Mouse (Mus musculus) hindbrain, embryonic 12.5 days (tissue): ENCODE data around the gene Tgm5. TPM values are rescaled to one million over a fixed set of nuclear protein-coding genes. Genes with fewer than 3 reads are reported as not detected.
"Not testable (repeated sequence)": the region's sequence is repeated elsewhere in the genome, so short reads cannot be mapped to it uniquely, and the experiment has no call there.

Source experiments
- ATAC-seq: fragments of 200-750 bp; cut with Nextera tagmentation; 2 replicates; pipeline ENCODE4 v1.8.0; 2017; ENCODE audit warnings: moderate TSS enrichment; ENCODE audit not compliant: low FRiP score
- H3K27ac ChIP-seq: fragments of 300-500 bp; sonication (generic); 2 replicates; pipeline ENCODE4 v1.5.1; 2016; ENCODE audit warnings: mild to moderate bottlenecking
- H3K27me3 ChIP-seq: fragments of 300-500 bp; sonication (generic); 2 replicates; pipeline ENCODE4 v1.6.1; 2016; ENCODE audit warnings: mild to moderate bottlenecking
- H3K36me3 ChIP-seq: fragments of 300-500 bp; sonication (generic); 2 replicates; pipeline ENCODE4 v1.6.1; 2016; ENCODE audit warnings: mild to moderate bottlenecking
- H3K4me1 ChIP-seq: fragments of 300-500 bp; sonication (generic); 2 replicates; pipeline ENCODE4 v1.6.1; 2016
- H3K4me2 ChIP-seq: fragments of 300-500 bp; sonication (generic); replicated peaks from 2 replicates; pipeline ENCODE4 v1.6.1; 2016; ENCODE audit warnings: mild to moderate bottlenecking
- H3K4me3 ChIP-seq: fragments of 300-500 bp; sonication (generic); 2 replicates; pipeline ENCODE4 v1.5.1; 2016; ENCODE audit warnings: mild to moderate bottlenecking
- H3K9ac ChIP-seq: fragments of 300-500 bp; sonication (generic); 2 replicates; pipeline ENCODE4 v1.6.1; 2016; ENCODE audit warnings: mild to moderate bottlenecking, moderate library complexity
- H3K9me3 ChIP-seq: fragments of 300-500 bp; sonication (generic); replicated peaks from 2 replicates; pipeline ENCODE4 v1.6.1; 2016; ENCODE audit warnings: mild to moderate bottlenecking
- WGBS: fragments of 180-500 bp; shearing (Covaris S2); methylation state at CpG from one replicate; pipeline ENCODE4 v1.1.7; 2016; 5-methylcytosine and 5-hydroxymethylcytosine counted together
- polyA plus RNA-seq: library from polyadenylated mRNA; unstranded; fragments of >200 nt; fragmentation: Nextera tagmentation; extraction: Ambion mirVana; gene quantifications from 2 replicates; pipeline ENCODE4 v1.2.1, GENCODE M21; 2016

Tgm5 gene
- not detected in 2 replicates for polyA plus RNA-seq

GRCm38 (mm10) chr2:121085480-121086185 lies at the start of gene Tgm5:
Gene Tgm5, minus strand, starts transcription at chr2:121085841.
- no peaks in the 10 kb centered on the region for H3K36me3 ChIP-seq
- H3K27ac ChIP-seq: no peak within 1 kb of the TSS
- ATAC-seq: no peak
- no peaks in the 10 kb centered on the region for H3K27me3 ChIP-seq
- no peak within 1 kb of the TSS for H3K4me3 ChIP-seq
- no peaks in the 10 kb centered on the region for H3K9me3 ChIP-seq
- 52% methylated on average over 6 of the region's 6 CpGs for WGBS
- H3K4me1 ChIP-seq: no peaks in the 10 kb centered on the region
- H3K9ac ChIP-seq: no peak within 1 kb of the TSS
- H3K4me2 ChIP-seq: no peak within 1 kb of the TSS

GRCm38 (mm10) chr2:121132822-121133221 lies 47.2 kb upstream of the Tgm5 start:
- no peak overlapping the region for H3K27ac ChIP-seq
- H3K4me3 ChIP-seq: no peak overlapping the region
- no peaks in the 10 kb centered on the region for H3K4me1 ChIP-seq
- ATAC-seq: no peak
- no peak overlapping the region for H3K4me2 ChIP-seq
- H3K9ac ChIP-seq: no peak overlapping the region
- H3K9me3 ChIP-seq: no peaks in the 10 kb centered on the region
- 0 out of 2 replicates have a peak, but pooled peaks cover 4% of the 10 kb centered on the region for H3K36me3 ChIP-seq
- 84% methylated on average over 1 of the region's 1 CpGs for WGBS
- H3K27me3 ChIP-seq: no peaks in the 10 kb centered on the region

- H3K27me3 ChIP-seq: no peaks in the 10 kb centered on the region
- no peaks in the 10 kb centered on the region for H3K9me3 ChIP-seq
- H3K9ac ChIP-seq: no peak overlapping the region
- no peak overlapping the region for H3K4me2 ChIP-seq
- H3K4me3 ChIP-seq: no peak overlapping the region
- no peak overlapping the region for H3K27ac ChIP-seq
- H3K4me1 ChIP-seq: no peaks in the 10 kb centered on the region
- ATAC-seq: no peak
- no peaks in the 10 kb centered on the region for H3K36me3 ChIP-seq
- 71% methylated on average over 9 of the region's 9 CpGs for WGBS
These were observed 43.4 kb upstream of the Tgm5 start for GRCm38 (mm10) chr2:121128865-121129620.

- H3K9me3 ChIP-seq: no peaks in the 10 kb centered on the region
- H3K27me3 ChIP-seq: no peaks in the 10 kb centered on the region
- H3K4me3 ChIP-seq: no peak overlapping the region
- ATAC-seq: no peak
- H3K27ac ChIP-seq: no peak overlapping the region
- H3K36me3 ChIP-seq: no peaks in the 10 kb centered on the region
- WGBS: 89% methylated on average over 1 of the region's 1 CpGs
- H3K9ac ChIP-seq: no peak overlapping the region
- H3K4me1 ChIP-seq: no peaks in the 10 kb centered on the region
- H3K4me2 ChIP-seq: no peak overlapping the region
These were observed 41.9 kb upstream of the Tgm5 start for GRCm38 (mm10) chr2:121127536-121127935.

GRCm38 (mm10) chr2:121126302-121126701 lies 40.7 kb upstream of the Tgm5 start:
- H3K27me3 ChIP-seq, H3K4me3 ChIP-seq, H3K9me3 ChIP-seq, H3K4me2 ChIP-seq, H3K4me1 ChIP-seq, ATAC-seq, H3K9ac ChIP-seq, H3K27ac ChIP-seq, H3K36me3 ChIP-seq: not testable (repeated sequence)
- 94% methylated on average over 5 of the region's 5 CpGs for WGBS

DNA sequence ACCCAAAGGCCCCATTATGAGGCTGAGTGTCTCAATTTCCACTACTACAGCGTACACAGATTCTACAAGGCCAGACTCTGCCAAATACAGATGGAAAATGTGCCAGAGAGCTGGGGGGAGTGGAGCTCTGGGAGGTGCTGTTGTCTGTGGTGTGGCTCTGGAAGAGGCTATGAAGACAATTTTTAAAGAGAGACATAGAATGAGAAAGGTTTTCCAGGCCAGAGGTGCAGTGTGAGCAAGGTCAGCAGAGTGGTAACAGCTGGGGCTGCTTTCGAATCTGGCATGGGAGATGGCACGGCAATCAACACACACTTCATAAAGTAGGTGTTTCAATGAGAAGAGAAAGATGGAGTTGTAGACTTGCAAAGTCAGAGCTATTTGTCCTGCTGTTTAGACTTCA lies 33.6 kb upstream of the Tgm5 start:
- Histone ChIP-seq H3K27me3 (no peaks in the 10 kb centered on the region), H3K27ac (no peak overlapping the region), H3K9me3 (no peaks in the 10 kb centered on the region), H3K4me1 (no peaks in the 10 kb centered on the region), H3K36me3 (no peaks in the 10 kb centered on the region), H3K4me3 (no peak overlapping the region), H3K9ac (no peak overlapping the region), H3K4me2 (no peak overlapping the region)
- ATAC-seq: no peak
- 90% methylated on average over 3 of the region's 3 CpGs for WGBS

- Histone ChIP-seq H3K4me3 (no peak overlapping the region), H3K4me2 (no peak overlapping the region), H3K36me3 (no peaks in the 10 kb centered on the region), H3K4me1 (no peaks in the 10 kb centered on the region), H3K9ac (no peak overlapping the region), H3K9me3 (no peaks in the 10 kb centered on the region), H3K27me3 (no peaks in the 10 kb centered on the region), H3K27ac (no peak overlapping the region)
- no peak for ATAC-seq
- 85% methylated on average over 2 of the region's 2 CpGs for WGBS
These were observed 29.8 kb upstream of the Tgm5 start for GRCm38 (mm10) chr2:121115418-121115817.

GRCm38 (mm10) chr2:121109695-121110094 lies 24.1 kb upstream of the Tgm5 start, which contains the start of gene Tgm7:
Gene Tgm7, minus strand, starts transcription at chr2:121109795.
- WGBS: 94% methylated on average over 4 of the region's 4 CpGs
- no peaks in the 10 kb centered on the region for H3K4me1 ChIP-seq
- no peak within 1 kb of the TSS for H3K9ac ChIP-seq
- no peak within 1 kb of the TSS for H3K4me3 ChIP-seq
- ATAC-seq: no peak
- H3K27ac ChIP-seq: no peak within 1 kb of the TSS
- no peaks in the 10 kb centered on the region for H3K9me3 ChIP-seq
- no peak within 1 kb of the TSS for H3K4me2 ChIP-seq
- no peaks in the 10 kb centered on the region for H3K27me3 ChIP-seq
- H3K36me3 ChIP-seq: no peaks in the 10 kb centered on the region

- Histone ChIP-seq H3K4me3 (no peak overlapping the region), H3K27ac (no peak overlapping the region), H3K4me1 (no peaks in the 10 kb centered on the region), H3K36me3 (no peaks in the 10 kb centered on the region), H3K4me2 (no peak overlapping the region), H3K9me3 (no peaks in the 10 kb centered on the region), H3K27me3 (no peaks in the 10 kb centered on the region), H3K9ac (no peak overlapping the region)
- no peak for ATAC-seq
These were observed 20.3 kb upstream of the Tgm5 start for GRCm38 (mm10) chr2:121105940-121106339.

- no peak overlapping the region for H3K4me3 ChIP-seq
- H3K9ac ChIP-seq: no peak overlapping the region
- H3K36me3 ChIP-seq: no peaks in the 10 kb centered on the region
- ATAC-seq: no peak
- H3K9me3 ChIP-seq: no peaks in the 10 kb centered on the region
- H3K27me3 ChIP-seq: no peaks in the 10 kb centered on the region
- no peak overlapping the region for H3K4me2 ChIP-seq
- WGBS: 27% methylated on average over 9 of the region's 9 CpGs
- no peaks in the 10 kb centered on the region for H3K4me1 ChIP-seq
- no peak overlapping the region for H3K27ac ChIP-seq
These were observed 16.4 kb upstream of the Tgm5 start for GRCm38 (mm10) chr2:121102051-121102450.

- H3K36me3 ChIP-seq: no peaks in the 10 kb centered on the region
- no peak for ATAC-seq
- no peak overlapping the region for H3K4me3 ChIP-seq
- no peak overlapping the region for H3K9ac ChIP-seq
- H3K9me3 ChIP-seq: no peaks in the 10 kb centered on the region
- H3K27ac ChIP-seq: no peak overlapping the region
- H3K4me1 ChIP-seq: no peaks in the 10 kb centered on the region
- H3K27me3 ChIP-seq: no peaks in the 10 kb centered on the region
- no peak overlapping the region for H3K4me2 ChIP-seq
- 75% methylated on average over 4 of the region's 4 CpGs for WGBS
These were observed 4.1 kb upstream of the Tgm5 start for GRCm38 (mm10) chr2:121089751-121090150.

- H3K9me3 ChIP-seq: no peaks in the 10 kb centered on the region
- no peak overlapping the region for H3K4me2 ChIP-seq
- no peaks in the 10 kb centered on the region for H3K36me3 ChIP-seq
- 92% methylated on average over 3 of the region's 3 CpGs for WGBS
- H3K27me3 ChIP-seq: no peaks in the 10 kb centered on the region
- H3K27ac ChIP-seq: no peak overlapping the region
- no peaks in the 10 kb centered on the region for H3K4me1 ChIP-seq
- H3K4me3 ChIP-seq: no peak overlapping the region
- no peak overlapping the region for H3K9ac ChIP-seq
- no peak for ATAC-seq
These were observed 2.9 kb upstream of the Tgm5 start for GRCm38 (mm10) chr2:121088507-121088906.

GRCm38 (mm10) chr2:121082626-121083025 lies 3.0 kb downstream of the Tgm5 start:
- ATAC-seq: no peak

More at GRCm38 (mm10) chr2:121082626-121083025, 3.0 kb downstream of the Tgm5 start:
- Histone ChIP-seq H3K4me2 (no peak overlapping the region), H3K27ac (no peak overlapping the region), H3K9ac (no peak overlapping the region), H3K36me3 (no peaks in the 10 kb centered on the region), H3K9me3 (no peaks in the 10 kb centered on the region), H3K4me3 (no peak overlapping the region), H3K4me1 (no peaks in the 10 kb centered on the region), H3K27me3 (no peaks in the 10 kb centered on the region)
- 94% methylated on average over 1 of the region's 1 CpGs for WGBS
